Mouse (Mus musculus) bone marrow macrophage, adult 2 months (primary cell): ENCODE results near the gene Degs1.

Source experiments
- CTCF ChIP-seq: IDR thresholded peaks from 2 replicates; pipeline ENCODE4 v1.5.1; 2012; ENCODE audit warnings: low read depth, mild to moderate bottlenecking, low read length, moderate library complexity
- POLR2A ChIP-seq: IDR thresholded peaks from 2 replicates; pipeline ENCODE4 v1.6.1; 2012; ENCODE audit warnings: mild to moderate bottlenecking, low read depth, low read length, borderline replicate concordance

GRCm38 (mm10) chr1:182237386-182237785, 45.2 kb downstream of the Degs1 start:
- no peak for TF ChIP-seq CTCF
- TF ChIP-seq POLR2A: no peak
